Mouse (Mus musculus) bone marrow, adult 2 months (tissue): Measurements from ENCODE around the gene AF067061.

ENCODE experiments used
- CTCF ChIP-seq: fragments of 200-500 bp; IDR thresholded peaks from 2 replicates; pipeline ENCODE4 v1.5.1; 2011; ENCODE audit warnings: low read length, control low read depth; ENCODE audit not compliant: control insufficient read depth, insufficient read depth
- POLR2A ChIP-seq: fragments of 200-500 bp; IDR thresholded peaks from 2 replicates; pipeline ENCODE4 v1.6.1; 2011; ENCODE audit warnings: low read depth, mild to moderate bottlenecking, control low read depth, low read length, borderline replicate concordance; ENCODE audit not compliant: control insufficient read depth

- TF ChIP-seq CTCF = no peak
- no peak for TF ChIP-seq POLR2A
Observed at GRCm38 (mm10) chr13:120278784-120279183, 15.9 kb downstream of the AF067061 start.
